Mouse (Mus musculus): Measurements from ENCODE around the gene Ing4.
A peak's percentile ranks its signal among the peaks of the same experiment; 100 is the strongest.
"Not testable (repeated sequence)": the region's sequence is repeated elsewhere in the genome, so short reads cannot be mapped to it uniquely, and the experiment has no call there.

The Ing4 gene

GRCm38 (mm10) chr6:125042081-125042480 is 2.5 kb downstream of the Ing4 start:
- no peak for DNase-seq

DNA sequence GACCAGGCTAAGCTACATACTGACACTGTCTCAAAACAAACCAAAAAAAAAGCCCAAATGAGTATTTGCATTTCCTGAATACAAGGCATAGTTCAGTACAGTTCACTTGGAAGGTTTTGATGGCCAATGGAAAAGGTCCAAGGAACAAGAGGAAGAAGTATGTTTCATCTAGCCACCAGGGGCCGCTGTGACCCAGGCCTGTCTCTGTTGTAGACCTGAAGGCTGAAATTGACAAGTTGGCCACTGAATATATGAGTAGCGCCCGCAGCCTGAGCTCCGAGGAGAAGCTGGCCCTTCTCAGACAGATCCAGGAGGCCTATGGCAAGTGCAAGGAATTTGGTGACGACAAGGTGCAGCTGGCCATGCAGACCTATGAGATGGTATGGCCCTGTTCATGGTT is 7.1 kb downstream of the Ing4 start:
- peak; percentile 89 for DNase-seq

DNA sequence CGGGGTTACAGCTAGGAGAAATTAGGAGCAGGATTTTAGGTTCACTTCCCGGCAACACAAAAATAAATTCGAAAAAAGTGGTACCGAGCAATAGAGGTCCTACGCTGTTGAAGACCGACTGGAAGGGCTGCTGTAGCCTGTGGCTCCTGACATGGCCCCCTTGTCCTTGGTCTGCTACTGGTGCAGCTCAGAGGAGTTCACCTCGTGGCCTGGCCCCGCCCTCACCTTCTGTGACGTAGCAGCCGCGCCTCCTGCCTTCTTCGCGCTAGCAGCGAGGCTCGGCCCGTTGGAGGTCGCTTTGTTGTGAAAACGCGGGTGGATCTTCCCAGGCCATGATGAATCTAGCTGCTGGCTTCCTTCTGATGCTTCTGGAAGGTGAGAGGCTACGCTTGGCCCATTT is 10.1 kb downstream of the Ing4 start, which contains the start of gene Acrbp:
Gene Acrbp, plus strand, starts transcription at position 12 of the 400 bp plus-strand sequence.
- DNase-seq = no peak

DNA sequence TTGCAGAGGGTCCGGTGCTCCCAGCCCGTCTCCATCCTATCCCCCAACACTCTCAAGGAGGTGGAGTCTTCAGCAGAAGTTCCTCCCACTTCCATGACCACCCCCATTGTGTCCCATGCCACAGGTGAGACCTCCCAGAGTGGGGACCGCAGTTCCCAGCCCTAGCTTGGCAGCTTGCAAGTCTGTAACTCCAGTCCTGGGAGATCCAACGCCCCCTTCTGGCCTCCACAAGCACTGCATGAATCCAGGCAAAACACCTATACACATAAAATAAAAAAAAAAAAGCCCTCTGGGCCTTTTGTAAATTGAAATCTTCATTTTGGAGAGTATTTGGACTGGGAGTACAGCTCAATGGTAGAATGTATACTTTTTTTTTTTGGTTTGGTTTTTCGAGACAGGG is 11.7 kb downstream of the Ing4 start:
- no peak for DNase-seq

GRCm38 (mm10) chr6:125061493-125061892 is 21.9 kb downstream of the Ing4 start:
- DNase-seq = no peak

GRCm38 (mm10) chr6:125062511-125062910 is 23.0 kb downstream of the Ing4 start:
- no peak for DNase-seq

DNA sequence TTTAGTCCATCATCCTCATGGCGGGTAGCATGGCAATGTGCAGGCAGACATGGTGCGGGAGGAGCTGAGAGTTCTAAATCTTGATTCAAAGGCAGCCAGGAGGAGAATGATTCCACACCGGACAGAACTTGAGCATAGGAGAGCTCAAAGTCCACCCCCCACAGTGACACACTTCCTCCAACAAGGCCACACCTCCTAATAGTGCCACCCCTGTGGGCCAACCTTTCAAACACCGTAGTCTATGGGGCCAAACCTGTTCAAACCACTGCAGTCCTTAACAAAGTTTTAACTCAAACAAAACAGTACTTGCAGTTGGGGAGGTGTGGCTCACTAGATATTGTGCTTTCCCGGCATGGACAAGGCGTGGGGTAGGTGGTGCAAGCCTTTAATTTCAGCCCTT is 24.3 kb downstream of the Ing4 start:
- no peak for DNase-seq

DNA sequence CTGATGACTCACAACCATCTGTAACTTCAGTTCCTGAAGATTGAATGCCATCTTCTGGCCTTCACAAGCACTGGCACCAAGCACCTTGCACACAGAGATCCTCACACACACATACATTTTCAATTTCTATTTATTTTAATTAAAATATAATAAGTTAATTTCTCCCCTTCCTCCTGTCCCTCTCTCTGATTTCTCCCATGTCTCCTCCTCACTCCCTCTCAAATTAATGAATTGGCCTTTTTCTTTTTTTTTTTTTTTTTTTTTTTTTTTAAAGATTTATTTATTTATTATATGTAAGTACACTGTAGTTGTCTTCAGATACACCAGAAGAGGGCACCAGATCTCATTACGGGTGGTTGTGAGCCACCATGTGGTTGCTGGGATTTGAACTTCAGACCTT is 25.7 kb downstream of the Ing4 start:
- DNase-seq = not testable (repeated sequence)

GRCm38 (mm10) chr6:125067571-125067995 is 28.0 kb downstream of the Ing4 start, which contains the start of gene Lpar5:
Lpar5 (plus strand) TSS chr6:125067920.
- DNase-seq = no peak

GRCm38 (mm10) chr6:125071170-125071895 is 31.8 kb downstream of the Ing4 start:
- no peak for DNase-seq

GRCm38 (mm10) chr6:125071896-125072279 is 32.3 kb downstream of the Ing4 start:
- peak; percentile 90 for DNase-seq

- DNase-seq = no peak
Observed at GRCm38 (mm10) chr6:125073825-125074224, 34.3 kb downstream of the Ing4 start.

GRCm38 (mm10) chr6:125081394-125081793 is 41.8 kb downstream of the Ing4 start:
- DNase-seq = no peak

DNA sequence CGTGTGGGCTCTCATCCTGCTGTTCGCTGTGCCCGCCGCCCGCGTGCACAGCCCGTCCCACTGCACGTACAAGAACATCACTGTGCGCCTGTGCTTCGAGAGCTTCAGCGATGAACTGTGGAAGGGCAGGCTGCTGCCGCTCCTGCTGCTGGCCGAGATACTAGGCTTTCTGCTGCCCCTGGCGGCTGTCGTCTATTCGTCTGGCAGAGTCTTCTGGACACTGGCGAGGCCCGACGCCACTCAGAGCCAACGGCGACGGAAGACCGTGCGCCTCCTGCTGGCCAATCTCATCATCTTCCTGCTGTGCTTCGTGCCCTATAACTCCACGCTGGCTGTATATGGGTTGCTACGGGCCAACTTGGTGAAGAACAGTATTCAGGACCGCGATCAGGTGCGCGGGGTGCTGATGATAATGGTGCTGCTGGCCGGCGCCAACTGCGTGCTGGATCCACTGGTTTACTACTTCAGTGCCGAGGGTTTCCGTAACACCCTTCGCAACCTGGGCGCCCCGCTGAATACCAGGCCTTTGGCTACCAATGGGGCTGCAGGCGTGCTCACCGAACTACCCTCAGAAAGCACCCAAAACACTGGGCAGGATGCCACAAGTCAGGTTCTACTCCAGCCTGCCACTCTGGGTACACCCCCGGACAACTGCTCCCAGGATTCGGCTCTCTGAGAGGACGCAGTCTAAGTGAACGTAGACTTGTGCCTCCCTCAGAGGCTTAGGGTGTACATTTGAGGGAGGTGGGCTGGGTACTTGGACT is 42.4 kb downstream of the Ing4 start:
- peak; percentile 88 for DNase-seq

DNA sequence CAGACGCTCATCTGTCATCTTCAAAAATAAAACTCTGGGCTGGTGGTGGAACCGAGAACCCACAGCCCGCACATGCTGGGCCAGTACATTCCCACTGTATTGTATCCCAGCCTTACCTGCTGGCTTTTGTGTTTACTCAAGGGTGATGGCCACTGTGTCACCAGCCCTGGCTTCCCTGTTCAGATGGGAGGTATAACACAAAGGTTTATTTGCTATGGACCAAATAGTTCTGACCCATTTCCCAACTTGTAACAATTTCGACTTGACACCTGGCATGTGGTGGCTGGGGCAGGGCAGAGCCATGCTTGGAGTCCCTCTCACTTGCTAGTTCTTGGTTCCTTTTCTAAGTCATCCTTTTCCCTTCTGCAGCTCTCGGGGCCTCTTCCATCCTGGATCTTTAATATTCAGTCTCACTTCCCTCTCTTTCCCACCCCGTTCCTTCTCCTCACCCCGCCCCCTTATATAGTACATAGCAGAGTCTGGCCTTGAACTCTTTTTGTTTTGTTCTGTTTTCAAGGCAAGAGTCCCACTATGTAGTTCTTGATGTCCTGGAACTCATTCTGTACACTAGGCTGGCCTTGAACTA is 43.3 kb downstream of the Ing4 start:
- DNase-seq = no peak

GRCm38 (mm10) chr6:125084424-125084823 is 44.9 kb downstream of the Ing4 start:
- DNase-seq = peak; percentile 86

- DNase-seq = no peak
Observed at GRCm38 (mm10) chr6:125087937-125088336, 48.4 kb downstream of the Ing4 start.

- peak; percentile 88 for DNase-seq
Observed at GRCm38 (mm10) chr6:125088561-125089321, 49.2 kb downstream of the Ing4 start.

DNA sequence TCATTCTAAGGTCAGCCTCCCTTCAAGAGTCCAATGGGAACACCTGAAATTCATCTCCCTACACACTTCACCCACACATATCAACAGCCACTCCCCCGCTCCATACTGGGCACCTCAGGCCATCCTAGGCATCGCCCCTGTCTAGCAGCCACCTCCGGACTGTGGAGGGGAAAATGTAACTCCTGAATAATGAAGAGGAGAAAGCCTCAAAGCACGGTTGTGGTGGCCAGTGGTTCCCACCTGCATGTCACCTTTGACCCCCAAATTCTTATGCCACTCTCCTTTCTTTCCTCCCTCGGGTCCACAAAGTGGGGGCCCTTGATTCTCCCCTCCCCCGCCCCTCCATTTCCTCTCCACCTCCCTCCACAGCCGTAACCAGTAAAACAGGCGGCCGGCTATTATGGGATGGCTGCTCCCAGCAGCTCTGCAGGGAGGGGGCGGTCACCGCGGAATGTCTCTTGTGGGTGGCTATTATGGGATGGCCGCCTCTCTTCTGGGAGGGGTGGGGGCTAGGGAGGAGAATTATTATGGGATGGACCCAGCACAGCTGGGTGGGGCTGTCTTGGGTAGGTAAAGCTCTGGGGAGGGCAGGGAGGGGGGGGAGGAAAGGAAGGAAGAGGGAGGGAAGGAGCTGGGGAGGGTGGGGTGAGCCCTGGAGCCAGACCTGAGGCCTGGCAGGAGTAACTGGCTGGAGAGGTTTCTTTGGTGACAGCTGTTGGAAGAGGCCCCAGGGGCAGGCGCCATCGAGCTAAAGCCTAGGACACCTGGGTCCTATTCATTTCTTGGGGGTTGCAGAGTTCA is 50.2 kb downstream of the Ing4 start:
- peak; percentile 86 for DNase-seq

DNA sequence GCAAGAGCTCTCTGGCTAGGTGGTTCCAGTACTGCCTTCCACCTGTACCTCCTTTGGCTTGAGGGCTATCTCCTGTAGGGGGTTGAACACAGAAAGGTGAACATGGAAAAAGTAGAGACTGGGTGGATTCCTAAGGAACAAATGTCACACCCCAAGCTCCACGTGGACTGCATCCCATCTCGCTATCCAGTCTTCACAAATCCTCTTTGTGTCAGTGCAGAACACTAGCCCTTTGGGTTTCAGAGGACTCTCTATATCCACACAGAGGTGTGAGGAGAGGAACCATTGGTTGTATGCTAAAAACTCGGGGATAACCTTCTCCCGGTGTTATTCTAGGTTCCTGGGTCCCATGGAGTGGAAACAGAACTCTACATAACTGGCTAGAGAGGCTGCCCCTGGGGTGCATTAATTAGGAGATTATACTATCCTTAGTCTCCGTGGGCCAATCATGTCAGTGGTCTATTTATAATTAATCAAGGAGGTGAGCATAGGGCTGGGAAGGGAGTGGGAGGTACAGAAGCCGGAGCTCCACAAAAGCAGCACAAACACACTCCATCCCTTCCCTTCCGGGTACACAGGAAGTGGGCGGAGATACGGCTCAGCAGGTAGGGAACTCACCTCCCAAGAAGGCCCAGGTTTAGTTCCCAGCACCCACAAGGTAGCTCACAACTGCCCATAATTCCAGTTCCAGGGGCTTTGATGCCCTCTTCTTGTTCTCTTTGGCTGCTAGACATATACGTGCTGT is 51.0 kb downstream of the Ing4 start:
- DNase-seq = no peak

DNA sequence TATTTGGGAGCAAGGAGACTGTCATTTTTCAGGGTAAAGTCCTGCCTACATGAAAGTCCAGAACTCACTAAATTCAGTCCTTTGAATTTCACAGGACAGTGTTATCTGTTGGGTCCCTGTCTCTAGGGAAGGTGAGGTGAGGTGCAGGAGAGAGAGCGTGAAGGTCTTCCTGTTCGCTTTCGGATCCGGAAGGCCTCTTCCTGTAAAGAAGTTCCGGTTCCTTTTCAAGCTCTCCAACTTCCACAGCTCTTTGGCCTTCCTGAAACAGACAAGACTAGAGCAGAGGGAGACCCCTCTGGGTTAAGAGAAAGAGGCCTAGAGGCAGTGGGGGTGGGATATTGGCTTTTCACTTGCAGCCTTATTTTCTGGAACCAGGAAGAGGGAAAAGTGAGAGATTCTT is 52.8 kb downstream of the Ing4 start:
- no peak for DNase-seq
